Mouse (Mus musculus) layer of hippocampus, adult 9-10 months (tissue): ENCODE measurements around the gene 2310011J03Rik.

Experiments
- DNase-seq: peaks from one replicate; pipeline ENCODE4 v3.0.0; 2022; ENCODE audit warnings: low spot score

Gene 2310011J03Rik

GRCm38 (mm10) chr10:80292251-80293146 lies 27.8 kb downstream of the 2310011J03Rik start, which contains the start of gene Rps15:
Gene Rps15 (plus strand): TSS chr10:80292453.
- DNase-seq: peak; percentile 62

GRCm38 (mm10) chr10:80288657-80289056 lies 31.7 kb downstream of the 2310011J03Rik start:
- DNase-seq: no peak

GRCm38 (mm10) chr10:80288097-80288496 lies 32.2 kb downstream of the 2310011J03Rik start:
- DNase-seq: no peak

GRCm38 (mm10) chr10:80285222-80286070 lies 34.9 kb downstream of the 2310011J03Rik start:
- no peak for DNase-seq

GRCm38 (mm10) chr10:80282481-80283441 lies 37.6 kb downstream of the 2310011J03Rik start:
- DNase-seq: no peak

- DNase-seq: no peak
Observed at GRCm38 (mm10) chr10:80281921-80282371, 38.4 kb downstream of the 2310011J03Rik start.

- DNase-seq: no peak
Observed at GRCm38 (mm10) chr10:80281304-80281703, 39.0 kb downstream of the 2310011J03Rik start.

GRCm38 (mm10) chr10:80279273-80279672 lies 41.1 kb downstream of the 2310011J03Rik start:
- DNase-seq: no peak

GRCm38 (mm10) chr10:80278390-80278789 lies 41.9 kb downstream of the 2310011J03Rik start:
- no peak for DNase-seq

GRCm38 (mm10) chr10:80276238-80276637 lies 44.1 kb downstream of the 2310011J03Rik start:
- DNase-seq: no peak

GRCm38 (mm10) chr10:80273847-80274246 lies 46.5 kb downstream of the 2310011J03Rik start:
- DNase-seq: no peak

GRCm38 (mm10) chr10:80271870-80272585 lies 48.3 kb downstream of the 2310011J03Rik start:
- DNase-seq: no peak

GRCm38 (mm10) chr10:80271186-80271843 lies 49.0 kb downstream of the 2310011J03Rik start:
- DNase-seq: no peak

GRCm38 (mm10) chr10:80270734-80271181 lies 49.6 kb downstream of the 2310011J03Rik start:
- DNase-seq: no peak

- DNase-seq: no peak
Observed at GRCm38 (mm10) chr10:80270099-80270498, 50.2 kb downstream of the 2310011J03Rik start.
